Mouse (Mus musculus) small intestine, adult 2 months (tissue): ENCODE results near the gene Nfkbiz. TPM values are rescaled to one million over a fixed set of nuclear protein-coding genes. Genes with fewer than 3 reads are reported as not detected.
A peak's percentile ranks its signal among the peaks of the same experiment; 100 is the strongest.

ENCODE experiments used
- H3K27ac ChIP-seq: fragments of 200-500 bp; 2 replicates; pipeline ENCODE4 v1.5.1; 2012; ENCODE audit warnings: low read depth, low read length, control low read depth, inconsistent platforms; ENCODE audit not compliant: insufficient read depth
- H3K27me3 ChIP-seq: fragments of 200-500 bp; 2 replicates; pipeline ENCODE4 v1.6.1; 2012; ENCODE audit warnings: mild to moderate bottlenecking, moderate library complexity, low read length, inconsistent platforms; ENCODE audit not compliant: control insufficient read depth, insufficient read depth
- H3K36me3 ChIP-seq: fragments of 200-500 bp; 2 replicates; pipeline ENCODE4 v1.6.1; 2012; ENCODE audit warnings: mild to moderate bottlenecking, low read length, control low read depth, inconsistent platforms; ENCODE audit not compliant: control insufficient read depth, insufficient read depth
- H3K4me1 ChIP-seq: fragments of 200-500 bp; 2 replicates; pipeline ENCODE4 v1.6.1; 2012; ENCODE audit warnings: low read length, inconsistent platforms, mixed read lengths; ENCODE audit not compliant: control insufficient read depth, insufficient read depth, insufficient read length
- H3K4me3 ChIP-seq: fragments of 200-500 bp; 2 replicates; pipeline ENCODE4 v1.5.1; 2012; ENCODE audit warnings: low read depth, mild to moderate bottlenecking, control low read depth, inconsistent platforms, low read length, moderate library complexity
- CTCF ChIP-seq: fragments of 200-500 bp; IDR thresholded peaks from 2 replicates; pipeline ENCODE4 v1.5.1; 2012; ENCODE audit warnings: low read depth, mild to moderate bottlenecking, control low read depth, inconsistent platforms, low read length, moderate library complexity, mixed read lengths; ENCODE audit not compliant: insufficient replicate concordance, insufficient read length; ENCODE audit errors: extremely low read depth
- POLR2A ChIP-seq: fragments of 200-500 bp; IDR thresholded peaks from 2 replicates; pipeline ENCODE4 v1.6.1; 2012; ENCODE audit warnings: low read depth, mild to moderate bottlenecking, control low read depth, inconsistent platforms, low read length, moderate library complexity
- WGBS: fragments of 180-500 bp; shearing (Covaris S2); methylation state at CpG from one replicate; pipeline ENCODE4 v1.1.7; 2018; 5-methylcytosine and 5-hydroxymethylcytosine counted together
- polyA plus RNA-seq: library from polyadenylated mRNA; depleted of rRNA; stranded (reverse); fragments of >200 nt; gene quantifications from 2 replicates; pipeline ENCODE4 v1.2.3, GENCODE M21; 2012

The Nfkbiz gene
- polyA plus RNA-seq, 1 experiment: 38.6 TPM

DNA sequence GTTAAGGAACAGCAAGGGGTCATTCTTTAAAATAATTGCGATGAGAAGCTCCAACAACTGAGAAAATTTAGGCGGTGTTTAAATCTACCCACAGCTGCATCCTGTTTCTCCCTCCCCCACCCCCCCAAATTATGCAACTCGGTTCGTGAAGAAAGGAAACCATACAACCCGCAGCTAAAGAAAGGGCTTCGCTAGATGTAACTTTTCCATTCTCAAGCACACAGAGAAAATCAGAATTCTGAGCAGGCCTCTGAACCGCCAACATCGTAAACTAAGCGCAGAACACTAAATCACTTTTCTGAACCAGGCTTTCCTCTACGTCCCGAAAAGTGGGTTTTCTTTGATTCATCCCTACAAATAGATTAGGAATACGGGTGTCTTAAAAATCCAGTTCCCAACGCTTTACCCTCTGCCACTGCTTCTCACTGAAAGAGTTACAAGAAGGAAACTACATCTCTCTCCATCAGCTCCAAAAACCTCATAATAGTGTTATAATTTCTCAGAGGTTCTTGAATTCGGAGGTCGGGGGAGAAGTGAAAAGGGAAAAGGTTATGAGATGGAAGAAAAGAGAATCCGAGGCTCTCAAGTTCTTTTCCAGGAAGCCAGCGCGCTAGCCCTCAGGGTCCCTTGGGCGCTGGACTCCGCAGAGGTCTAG is 17.7 kb downstream of the Nfkbiz start:
- WGBS: 2% methylated on average over 20 of the region's 20 CpGs
- H3K27ac ChIP-seq: peak overlapping the region; percentile 89
- peaks cover 10% of the 10 kb centered on the region for H3K4me1 ChIP-seq
- peaks cover 24% of the 10 kb centered on the region for H3K36me3 ChIP-seq
- TF ChIP-seq CTCF (no peak), POLR2A (no peak)
- peak overlapping the region; percentile 96 for H3K4me3 ChIP-seq
- H3K27me3 ChIP-seq: no peaks in the 10 kb centered on the region

DNA sequence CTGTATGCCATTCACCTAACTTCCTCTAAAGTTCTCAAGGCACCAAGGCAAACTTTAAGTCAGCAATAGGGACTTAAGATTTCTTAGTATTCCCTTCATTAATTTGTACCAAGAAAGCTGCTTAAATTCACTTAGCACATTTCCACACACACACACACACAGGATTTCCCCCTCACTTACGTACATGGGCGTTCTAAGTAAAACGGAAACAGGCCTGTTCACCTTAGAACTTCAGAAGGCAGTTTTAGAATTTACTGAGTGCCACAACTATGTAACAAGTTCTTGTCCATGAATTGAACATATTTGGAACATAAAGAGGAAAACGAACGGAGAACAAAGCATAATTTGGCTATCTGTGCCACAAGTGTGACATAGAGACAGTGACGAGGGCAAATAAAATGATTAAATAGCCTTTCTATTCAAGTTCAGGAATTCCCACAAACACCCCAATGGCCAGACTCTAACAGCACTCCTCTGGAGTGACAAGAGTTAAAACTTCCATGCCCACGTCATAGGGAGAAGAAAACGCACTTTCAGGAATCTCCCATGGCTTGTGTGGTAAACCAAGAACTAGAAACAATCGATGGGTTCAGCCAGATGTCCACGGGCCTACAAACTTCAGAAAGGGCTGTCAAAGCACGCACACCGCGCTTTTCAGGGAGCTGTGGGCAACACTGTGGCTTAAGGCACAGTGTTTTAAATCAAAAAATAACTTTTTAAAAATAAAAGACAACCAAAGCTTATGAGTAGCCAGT is 18.4 kb downstream of the Nfkbiz start:
- H3K27me3 ChIP-seq: no peaks in the 10 kb centered on the region
- peaks cover 31% of the 10 kb centered on the region for H3K36me3 ChIP-seq
- H3K27ac ChIP-seq: peak overlapping the region; percentile 89
- no peak for TF ChIP-seq POLR2A
- no peak for TF ChIP-seq CTCF
- H3K4me1 ChIP-seq: peaks cover 16% of the 10 kb centered on the region
- WGBS: 8% methylated on average over 13 of the region's 13 CpGs
- H3K4me3 ChIP-seq: peak overlapping the region; percentile 96

DNA sequence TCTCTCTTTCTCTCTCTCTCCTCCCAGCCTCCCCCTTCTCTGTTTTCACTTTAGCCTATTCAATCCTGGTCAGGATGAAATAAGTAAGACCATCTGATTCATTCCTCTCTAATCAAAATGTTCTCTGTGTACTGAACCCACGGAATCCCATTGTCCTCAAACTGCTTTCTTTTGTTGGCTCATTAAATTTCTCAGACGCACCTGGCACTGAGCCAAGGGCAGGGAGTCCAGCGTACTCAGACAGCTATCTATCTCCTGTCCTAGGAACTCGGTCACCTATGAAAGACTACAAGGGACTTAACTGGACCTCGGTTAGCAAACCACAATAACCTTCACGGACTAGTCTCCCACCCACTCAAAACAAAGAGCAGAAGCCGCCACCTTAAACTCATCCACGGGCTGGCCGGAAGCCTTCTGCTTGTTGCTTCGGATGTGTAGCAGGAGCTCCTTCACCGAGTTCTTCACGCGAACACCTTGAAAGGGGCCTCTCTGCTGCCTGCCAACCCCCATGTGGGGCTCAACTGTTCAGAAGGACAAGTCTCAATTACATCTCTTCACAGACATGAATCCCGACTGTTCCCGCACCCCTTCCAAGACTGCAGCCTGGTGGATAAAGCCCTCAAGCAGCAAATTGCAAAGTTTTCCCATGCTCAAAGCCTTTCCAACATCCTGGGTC is 19.4 kb downstream of the Nfkbiz start:
- peak overlapping the region; percentile 74 for H3K27ac ChIP-seq
- H3K27me3 ChIP-seq: no peaks in the 10 kb centered on the region
- TF ChIP-seq CTCF (no peak), POLR2A (0 out of 2 replicates have a peak, but pooled peaks have one; percentile 16)
- peaks cover 41% of the 10 kb centered on the region for H3K36me3 ChIP-seq
- H3K4me3 ChIP-seq: peak overlapping the region; percentile 85
- WGBS: 10% methylated on average over 15 of the region's 15 CpGs
- H3K4me1 ChIP-seq: peaks cover 15% of the 10 kb centered on the region

DNA sequence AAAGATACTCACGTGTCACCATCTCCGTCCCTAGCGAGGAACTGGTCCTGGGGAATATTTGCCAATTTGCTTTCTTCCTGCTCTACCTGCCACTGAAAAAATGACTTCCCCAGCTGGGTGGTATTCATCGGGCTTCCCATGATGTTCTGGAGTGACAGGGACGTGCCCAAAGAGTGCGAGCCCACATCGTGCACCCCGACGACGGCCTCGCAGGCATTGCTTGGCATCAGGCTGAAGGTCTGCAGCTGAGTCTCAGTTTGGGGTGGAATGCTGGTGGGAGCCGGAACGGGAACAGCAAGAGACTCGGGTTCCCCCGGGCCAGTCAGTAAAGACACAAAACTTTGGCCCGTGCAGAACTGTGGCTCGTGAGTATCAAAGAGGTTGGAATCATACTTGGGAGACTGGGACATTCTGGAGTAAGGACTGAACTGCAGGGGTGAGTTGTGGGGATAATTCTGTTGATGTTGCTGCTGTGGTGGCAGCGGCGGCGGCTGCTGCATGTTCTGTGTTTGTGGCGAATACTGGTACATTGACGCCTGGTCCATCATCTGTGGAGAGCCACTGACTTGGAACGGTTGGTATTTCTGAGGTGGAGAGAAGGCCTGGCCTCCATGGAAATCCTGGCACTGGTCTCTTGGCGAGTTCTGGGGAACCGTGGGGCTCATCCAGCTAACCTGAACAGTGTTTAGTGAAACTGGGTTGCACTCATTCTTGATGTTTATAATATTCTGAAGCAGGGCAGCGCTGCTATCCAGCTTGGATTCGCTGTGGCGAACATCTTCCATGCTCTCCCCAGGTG is 20.8 kb downstream of the Nfkbiz start:
- 30% methylated on average over 28 of the region's 28 CpGs for WGBS
- no peak for TF ChIP-seq CTCF
- TF ChIP-seq POLR2A: no peak
- H3K27ac ChIP-seq: peak overlapping the region; percentile 57
- H3K27me3 ChIP-seq: no peaks in the 10 kb centered on the region
- H3K4me3 ChIP-seq: peak overlapping the region; percentile 57
- peaks cover 13% of the 10 kb centered on the region for H3K4me1 ChIP-seq
- H3K36me3 ChIP-seq: peaks cover 53% of the 10 kb centered on the region

DNA sequence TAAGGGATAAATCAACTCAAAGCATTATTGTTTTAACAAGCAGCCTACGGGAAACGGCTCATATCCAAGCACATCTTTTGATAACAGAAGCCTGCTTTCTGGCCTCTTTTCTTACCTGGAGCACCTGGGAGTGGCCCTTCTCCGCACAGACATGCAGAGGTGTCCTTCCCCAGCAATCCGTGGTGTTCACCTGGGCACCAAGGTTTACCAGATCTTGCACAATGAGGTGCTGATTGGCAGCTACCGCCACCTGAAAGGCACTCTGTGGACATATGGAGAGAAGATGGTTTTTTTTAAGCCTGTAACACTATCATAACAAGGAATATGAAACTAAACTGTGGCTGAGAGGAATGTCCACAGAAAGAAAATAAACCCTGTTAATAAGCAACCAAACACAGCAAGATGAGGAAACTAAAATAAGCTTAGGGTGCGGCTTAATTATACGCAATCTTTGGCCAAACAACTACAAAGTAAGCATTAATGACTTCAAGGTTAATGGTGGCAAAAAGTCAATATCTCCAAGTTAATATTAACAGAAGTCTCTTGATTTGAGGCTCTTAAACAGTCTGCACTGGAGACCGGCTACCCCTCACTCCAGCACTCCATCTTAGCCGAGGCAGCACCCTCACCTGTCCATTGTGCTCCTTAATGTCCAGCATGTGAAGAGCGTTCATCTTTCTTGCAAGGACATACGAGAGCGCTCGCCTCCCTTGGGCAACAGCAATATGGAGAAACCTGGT is 22.3 kb downstream of the Nfkbiz start:
- 33% methylated on average over 13 of the region's 13 CpGs for WGBS
- H3K4me1 ChIP-seq: peaks cover 13% of the 10 kb centered on the region
- TF ChIP-seq CTCF: no peak
- peak; percentile 42; the same call in 1 of the 2 replicates for TF ChIP-seq POLR2A
- H3K4me3 ChIP-seq: peak overlapping the region; percentile 53
- no peaks in the 10 kb centered on the region for H3K27me3 ChIP-seq
- H3K27ac ChIP-seq: peak overlapping the region; percentile 92
- H3K36me3 ChIP-seq: peaks cover 64% of the 10 kb centered on the region

DNA sequence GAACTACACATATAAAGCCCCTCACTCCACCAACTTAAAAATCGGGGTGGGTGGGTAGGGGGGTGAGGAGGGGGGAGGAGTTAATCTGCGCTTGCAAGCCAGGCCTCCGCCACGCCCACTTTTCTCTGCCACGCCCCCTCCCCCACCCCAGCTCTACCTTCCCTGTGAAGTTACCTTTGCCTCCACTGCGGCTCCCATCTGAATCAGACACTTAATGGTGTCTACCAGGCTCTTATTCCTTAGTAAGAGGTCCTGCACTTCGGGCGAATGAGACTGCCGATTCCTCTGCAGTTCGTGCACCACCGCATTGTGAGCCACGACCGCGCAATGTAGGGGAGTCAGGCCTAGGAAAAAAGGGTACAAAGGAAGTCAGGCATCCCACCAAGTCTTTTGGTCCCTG is 23.2 kb downstream of the Nfkbiz start:
- WGBS: 53% methylated on average over 14 of the region's 14 CpGs
- H3K4me3 ChIP-seq: peak overlapping the region; percentile 40
- TF ChIP-seq POLR2A (no peak), CTCF (no peak)
- H3K27ac ChIP-seq: peak overlapping the region; percentile 77; the same call in 1 of the 2 replicates
- peaks cover 68% of the 10 kb centered on the region for H3K36me3 ChIP-seq
- peaks cover 13% of the 10 kb centered on the region for H3K4me1 ChIP-seq
- H3K27me3 ChIP-seq: no peaks in the 10 kb centered on the region
